ENCODE assay signal across 14 mouse cellular contexts in genomic region chr3:30929828-30930227, GRCm38 (mm10). TPM values are rescaled to one million over a fixed set of nuclear protein-coding genes. Genes with fewer than 3 reads are reported as not detected.
DNase-seq lines count a peak whose midpoint lies in the region; ATAC-seq and TF ChIP-seq lines count a peak whose summit lies in the region.
"Had no signal": no experiment of that assay in that cellular context is flagged by ENCODE, and none has a peak within 500 bp of the region (broad histone marks: within the 10 kb centered on the region; RNA-seq: fewer than 3 reads in every experiment).

No protein-coding gene starts in this region.

- peaks cover 21% of the 10 kb centered on the region for H3K36me3 ChIP-seq in E14TG2a.4 (ENCODE audit: insufficient read depth, low read length)

- no peaks in the 10 kb centered on the region for H3K9me3 ChIP-seq in E14TG2a.4 (ENCODE audit: low read length)
- H3K9me3 ChIP-seq: embryonic facial prominence, embryonic 10.5 days; forebrain, embryonic 10.5 days; limb, embryonic 15.5 days; midbrain, embryonic 15.5 days had no signal

- peak; percentile 96 for ATAC-seq in activated CD4-positive, CD25-positive, alpha-beta regulatory T cell, adult 4 months
- ATAC-seq: midbrain, embryonic 15.5 days; Patski had no signal

- no peak overlapping the region; the same call in 1 of the 2 replicates for H3K27ac ChIP-seq in layer of hippocampus, adult 2 months
- H3K27ac ChIP-seq: embryonic facial prominence, embryonic 10.5 days; forebrain, embryonic 10.5 days; limb, embryonic 15.5 days; midbrain, embryonic 15.5 days had no signal

- DNase-seq in layer of hippocampus, adult 2 months (ENCODE audit: low spot score in 2 of 2), result no peak
- DNase-seq in layer of hippocampus, postnatal 25 days (ENCODE audit: extremely low spot score in 1 of 2, low spot score in 1 of 2), result no peak
- DNase-seq in naive thymus-derived CD4-positive, alpha-beta T cell, adult 2 months (ENCODE audit: low read depth), result peak; percentile 12
- no peak for DNase-seq in Muller cell, postnatal 12 days (ENCODE audit: inconsistent ontology term)
- no peak for DNase-seq in T-cell, adult 2 months (ENCODE audit: low spot score)
- DNase-seq: cerebellum, adult 9-11 months; spleen, adult 18-20 months had no signal

- no peaks in the 10 kb centered on the region for H3K27me3 ChIP-seq in E14TG2a.4 (ENCODE audit: insufficient read depth, low read length)
- H3K27me3 ChIP-seq: limb, embryonic 15.5 days; midbrain, embryonic 15.5 days; Patski had no signal

- TF ChIP-seq CTCF in layer of hippocampus, adult 2 months (conservative IDR thresholded peaks at IDR 0.05), result peak; percentile 51
- peak; percentile 14; the same call in 1 of the 2 replicates for TF ChIP-seq CTCF in E14TG2a.4 (conservative IDR thresholded peaks at IDR 0.05; ENCODE audit: low read length)

- peaks cover 24% of the 10 kb centered on the region for H3K4me1 ChIP-seq in E14TG2a.4 (replicated peaks; ENCODE audit: low read depth, low read length)
- H3K4me1 ChIP-seq: forebrain, embryonic 10.5 days; limb, embryonic 15.5 days; midbrain, embryonic 15.5 days had no signal

- H3K4me3 ChIP-seq in layer of hippocampus, adult 2 months, result no peak overlapping the region
- no peak overlapping the region for H3K4me3 ChIP-seq in E14TG2a.4 (replicated peaks; ENCODE audit: low read length)
- H3K4me3 ChIP-seq: embryonic facial prominence, embryonic 10.5 days; forebrain, embryonic 10.5 days; limb, embryonic 15.5 days; midbrain, embryonic 15.5 days had no signal

RNA-seq across cellular contexts. Expression of gene Phc3, which starts 39.4 kb away (rescaled TPM):
- 10 to 100 TPM; 43.2 to 45.7 TPM for total RNA-seq in layer of hippocampus, adult 2 months (2021)
- 10 to 100 TPM; 31.2 to 42.4 TPM for total RNA-seq in layer of hippocampus, postnatal 25 days (2021)
- polyA plus RNA-seq in activated CD4-positive, CD25-positive, alpha-beta regulatory T cell, adult 4 months (2017; shearing (Covaris generic)), result 10 to 100 TPM; 45.9 to 48.0 TPM
